Mouse (Mus musculus): ENCODE data around the gene Ccnb1. TPM values are rescaled to one million over a fixed set of nuclear protein-coding genes. Genes with fewer than 3 reads are reported as not detected.

Gene Ccnb1
- 101 TPM for polyA plus RNA-seq (2014; fragmentation: Illumina TruSeq; extraction: RNeasy Lipid Tissue Mini Kit (QIAGEN cat#74804); ENCODE audit: low read depth, low replicate concordance)

DNA sequence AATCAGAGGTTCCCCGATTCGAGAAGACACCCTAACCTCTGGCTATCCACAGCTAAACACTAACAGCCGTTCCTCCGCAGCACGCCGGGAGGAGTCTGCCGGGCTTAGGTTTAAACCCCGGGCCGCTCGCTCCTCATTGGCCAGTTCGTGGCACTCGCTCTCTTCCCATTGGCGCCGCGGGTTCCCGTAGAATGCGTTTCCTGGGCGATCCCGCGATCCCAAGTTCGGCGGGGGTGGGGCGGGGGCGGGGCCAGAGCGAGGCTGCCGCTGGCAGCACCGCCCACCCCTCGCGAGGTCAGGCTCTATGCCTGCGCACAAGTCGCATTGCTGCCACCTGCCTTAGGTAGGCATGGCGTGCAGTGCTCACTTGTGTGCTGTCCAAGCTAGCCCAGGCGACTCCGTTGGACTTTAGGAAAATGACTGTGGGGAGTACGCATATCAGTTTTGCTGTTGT lies at the start of gene Ccnb1:
TSS of gene Ccnb1 (minus strand) at position 157 of the 454 bp plus-strand sequence.

DNA sequence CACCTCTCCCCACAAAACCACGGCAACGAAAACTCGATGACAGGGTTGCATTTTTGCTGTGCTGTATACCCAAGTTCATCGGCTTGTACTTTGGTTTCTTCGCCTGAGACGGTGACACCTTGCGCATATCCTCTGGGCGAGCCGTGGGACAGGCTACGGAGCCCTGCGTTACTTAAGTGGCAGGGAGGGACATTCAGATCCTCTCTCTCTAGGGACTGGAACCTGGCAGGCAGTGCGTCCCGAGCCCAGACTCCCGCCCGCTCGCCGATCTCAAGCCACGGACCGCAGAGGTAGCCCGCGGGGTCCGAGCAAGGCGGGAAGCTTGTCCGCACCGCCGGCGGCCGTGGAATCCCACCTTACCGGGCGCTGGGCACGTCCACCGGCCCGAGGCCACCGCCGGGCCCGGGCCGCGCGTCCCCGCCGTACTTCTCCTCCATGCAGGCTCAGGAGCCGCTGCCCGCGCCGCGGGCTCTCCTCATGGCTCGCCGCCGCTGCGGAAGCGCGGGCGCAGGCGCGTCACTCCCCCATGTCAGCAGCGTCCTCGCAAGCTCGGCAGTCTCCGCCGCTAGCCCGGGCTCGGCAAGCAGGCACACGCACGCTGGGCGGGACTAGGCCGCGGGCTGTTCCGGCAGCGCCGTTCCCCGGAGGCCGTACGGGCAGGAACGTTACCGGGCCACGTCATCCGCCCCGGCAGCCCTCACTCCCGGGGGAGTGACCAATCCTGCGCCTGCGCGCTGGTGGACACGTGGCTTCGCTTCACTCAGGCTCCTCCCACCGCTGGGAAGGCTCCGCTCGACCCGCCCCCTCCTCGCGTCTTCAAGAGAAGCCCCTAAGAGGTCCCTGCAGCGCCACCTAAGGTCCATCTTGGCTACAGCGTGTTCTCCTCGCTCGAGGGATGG lies 46.6 kb upstream of the Ccnb1 start, which contains the start of gene Slc30a5:
TSS of gene Slc30a5 (minus strand) at position 687 of the 899 bp plus-strand sequence.

DNA sequence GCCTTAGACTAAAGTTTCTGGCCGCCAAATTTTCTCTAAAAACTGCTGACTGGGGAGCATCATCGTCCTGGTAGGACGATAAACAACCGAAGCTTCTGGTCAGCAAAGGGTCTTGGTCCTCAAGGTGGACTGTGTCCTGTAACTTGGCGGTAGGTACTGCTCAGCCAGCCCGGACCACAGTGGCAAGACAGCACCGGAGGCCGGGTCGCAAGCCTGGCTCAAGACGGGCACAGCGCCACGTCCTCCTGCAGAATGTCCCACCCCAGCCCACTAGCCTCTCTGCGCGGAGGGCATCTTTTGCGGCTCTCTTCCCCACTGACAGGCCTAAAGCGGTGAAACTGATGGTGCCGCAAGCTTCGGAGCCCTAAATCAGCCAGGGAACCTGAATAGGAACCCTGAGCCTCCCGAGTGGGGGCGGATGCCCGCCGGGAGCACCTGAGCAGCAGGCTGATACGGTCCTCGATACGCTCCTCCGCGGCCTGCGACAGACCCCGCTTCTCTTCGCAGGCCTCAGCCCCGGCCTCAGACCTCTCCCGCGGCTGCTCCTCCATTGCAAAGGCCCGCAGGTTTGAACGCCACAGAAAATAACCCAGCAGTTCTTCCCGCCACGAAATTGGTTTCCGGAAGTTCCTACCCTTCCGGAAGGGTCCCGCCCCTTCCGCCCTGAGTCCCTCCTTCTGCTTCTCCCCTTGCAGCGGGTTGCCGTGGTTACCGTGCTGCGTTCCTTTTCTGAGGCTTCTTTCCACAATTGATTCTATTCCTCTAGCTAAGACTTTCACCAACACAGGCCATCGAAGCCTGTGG lies 10.9 kb downstream of the Ccnb1 start, which contains the start of gene Cenph:
TSS of gene Cenph (minus strand) at position 648 of the 804 bp plus-strand sequence.

GRCm38 (mm10) chr13:100744036-100744744 lies 42.2 kb downstream of the Ccnb1 start, which contains the start of gene Mrps36:
Gene Mrps36 (minus strand): TSS chr13:100744659.

DNA sequence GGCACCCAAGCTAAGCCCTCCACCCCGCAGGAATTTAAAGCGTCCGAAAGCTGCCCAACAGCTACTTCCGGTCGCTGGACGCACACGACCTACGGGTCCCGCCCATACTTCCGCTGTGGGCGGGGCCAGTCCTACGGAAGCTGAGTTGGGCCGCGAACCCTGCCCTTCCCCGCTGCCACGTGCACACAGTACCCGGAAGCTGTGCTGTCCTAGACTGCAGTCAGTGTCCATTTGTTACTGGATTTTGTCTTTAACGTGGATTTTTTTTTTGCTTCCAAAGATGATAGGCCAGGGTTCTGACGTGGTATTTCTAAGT lies 55.6 kb downstream of the Ccnb1 start, which contains the start of gene Cdk7:
TSS of gene Cdk7 (minus strand) at position 79 of the 316 bp plus-strand sequence.

Other genes with a start within 250 kb of the Ccnb1 start
- gene Ocln, start 233.9 kb downstream of the Ccnb1 start, polyA plus RNA-seq (2014; fragmentation: Illumina TruSeq; extraction: RNeasy Lipid Tissue Mini Kit (QIAGEN cat#74804); ENCODE audit: low read depth, low replicate concordance), result 7.9 TPM
- 0.64 TPM for gene Marveld2, start 169.6 kb downstream of the Ccnb1 start, polyA plus RNA-seq (2014; fragmentation: Illumina TruSeq; extraction: RNeasy Lipid Tissue Mini Kit (QIAGEN cat#74804); ENCODE audit: low read depth, low replicate concordance)
- gene Ak6, start 135.6 kb downstream of the Ccnb1 start, polyA plus RNA-seq (2014; fragmentation: Illumina TruSeq; extraction: RNeasy Lipid Tissue Mini Kit (QIAGEN cat#74804); ENCODE audit: low read depth, low replicate concordance), result 2,518 TPM
- 116 TPM for gene Rad17, start 135.5 kb downstream of the Ccnb1 start, polyA plus RNA-seq (2014; fragmentation: Illumina TruSeq; extraction: RNeasy Lipid Tissue Mini Kit (QIAGEN cat#74804); ENCODE audit: low read depth, low replicate concordance)
- 241 TPM for gene Taf9, start 135.0 kb downstream of the Ccnb1 start, polyA plus RNA-seq (2014; fragmentation: Illumina TruSeq; extraction: RNeasy Lipid Tissue Mini Kit (QIAGEN cat#74804); ENCODE audit: low read depth, low replicate concordance)
- 0.21 TPM for gene Ccdc125, start 116.9 kb downstream of the Ccnb1 start, polyA plus RNA-seq (2014; fragmentation: Illumina TruSeq; extraction: RNeasy Lipid Tissue Mini Kit (QIAGEN cat#74804); ENCODE audit: low read depth, low replicate concordance)
- gene Cdk7, start 55.6 kb downstream of the Ccnb1 start, polyA plus RNA-seq (2014; fragmentation: Illumina TruSeq; extraction: RNeasy Lipid Tissue Mini Kit (QIAGEN cat#74804); ENCODE audit: low read depth, low replicate concordance), result 38.1 TPM
- gene Mrps36, start 41.9 kb downstream of the Ccnb1 start, polyA plus RNA-seq (2014; fragmentation: Illumina TruSeq; extraction: RNeasy Lipid Tissue Mini Kit (QIAGEN cat#74804); ENCODE audit: low read depth, low replicate concordance), result 112 TPM
- gene Cenph, start 10.7 kb downstream of the Ccnb1 start, polyA plus RNA-seq (2014; fragmentation: Illumina TruSeq; extraction: RNeasy Lipid Tissue Mini Kit (QIAGEN cat#74804); ENCODE audit: low read depth, low replicate concordance), result 19.5 TPM
- 35.9 TPM for gene Slc30a5, start 46.9 kb upstream of the Ccnb1 start, polyA plus RNA-seq (2014; fragmentation: Illumina TruSeq; extraction: RNeasy Lipid Tissue Mini Kit (QIAGEN cat#74804); ENCODE audit: low read depth, low replicate concordance)

Data from testis, adult 10 weeks (tissue).